Mouse (Mus musculus) cortical plate, adult 2 months (tissue): ENCODE measurements around the gene Clock.

Source experiments
- CTCF ChIP-seq: fragments of 200-500 bp; IDR thresholded peaks from 2 replicates; pipeline ENCODE4 v1.5.1; 2011; ENCODE audit warnings: mild to moderate bottlenecking, control low read depth, low read length; ENCODE audit not compliant: insufficient read depth; ENCODE audit errors: extremely low read depth
- POLR2A ChIP-seq: fragments of 200-500 bp; IDR thresholded peaks from 2 replicates; pipeline ENCODE4 v1.6.1; 2011; ENCODE audit warnings: mild to moderate bottlenecking, low read length, control low read depth; ENCODE audit not compliant: insufficient read depth; ENCODE audit errors: extremely low read depth

DNA sequence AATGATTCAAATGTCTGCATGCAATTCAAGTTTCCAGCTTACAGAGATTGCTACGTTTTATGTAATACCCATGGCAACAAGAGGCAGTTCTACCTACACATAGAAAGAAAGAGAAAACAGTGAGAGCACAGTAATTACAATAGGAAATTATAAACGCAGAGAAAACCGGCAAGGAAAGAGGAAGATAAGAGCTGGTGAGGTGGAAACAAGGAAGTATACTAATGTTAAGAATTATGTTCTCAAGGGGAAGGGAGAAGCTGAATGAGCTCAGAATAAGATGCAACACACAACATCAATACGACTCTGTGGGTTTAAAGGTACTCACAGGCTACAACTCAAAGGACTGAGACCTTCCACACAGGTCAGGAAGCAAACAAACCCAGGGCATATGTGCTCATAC, 29.6 kb downstream of the Clock start:
- no peak for TF ChIP-seq CTCF
- no peak for TF ChIP-seq POLR2A
